Mouse (Mus musculus) c-Kit-positive CD71-negative TER-119-negative erythroid progenitor cells, embryonic 14.5 days (primary cell): ENCODE results near the gene Abi3.
"Not testable (repeated sequence)": the region's sequence is repeated elsewhere in the genome, so short reads cannot be mapped to it uniquely, and the experiment has no call there.

Experiments used
- DNase-seq: peaks from one replicate; pipeline ENCODE4 v3.0.0-alpha.2; 2013; ENCODE audit warnings: low read depth

The Abi3 gene

DNA sequence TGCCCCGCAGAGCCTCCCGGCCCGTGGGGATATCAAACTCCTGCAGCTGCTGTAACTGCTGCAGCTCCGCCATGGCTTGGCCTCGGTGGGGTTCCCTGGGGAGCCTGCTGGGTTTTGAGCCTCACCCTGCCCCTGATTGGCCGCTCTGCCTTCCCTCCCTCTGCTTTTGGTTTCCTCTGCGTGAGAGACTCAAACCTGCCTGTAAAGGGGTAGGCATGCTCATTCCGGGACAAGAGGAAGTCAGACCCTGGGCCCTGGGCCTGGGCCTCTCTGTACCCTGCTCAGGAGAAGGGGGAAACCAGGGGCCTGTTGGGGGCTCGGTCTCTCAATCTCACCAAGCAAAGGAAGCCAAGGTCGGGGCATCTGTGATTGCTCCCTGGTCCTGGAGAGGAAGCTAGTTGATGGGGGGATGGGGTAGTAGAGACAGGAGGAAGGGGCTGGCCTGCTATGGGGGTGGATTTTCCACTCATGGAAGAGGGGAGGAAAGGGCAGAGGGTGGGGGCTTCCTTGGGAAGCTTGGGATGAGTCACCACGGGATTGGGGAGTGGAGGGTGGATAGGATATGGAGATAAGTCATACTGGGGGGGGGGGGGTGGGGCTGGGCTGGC, at the start of gene Abi3:
Abi3 (minus strand) TSS at position 403 of the 608 bp plus-strand sequence.
- DNase-seq, result no peak

DNA sequence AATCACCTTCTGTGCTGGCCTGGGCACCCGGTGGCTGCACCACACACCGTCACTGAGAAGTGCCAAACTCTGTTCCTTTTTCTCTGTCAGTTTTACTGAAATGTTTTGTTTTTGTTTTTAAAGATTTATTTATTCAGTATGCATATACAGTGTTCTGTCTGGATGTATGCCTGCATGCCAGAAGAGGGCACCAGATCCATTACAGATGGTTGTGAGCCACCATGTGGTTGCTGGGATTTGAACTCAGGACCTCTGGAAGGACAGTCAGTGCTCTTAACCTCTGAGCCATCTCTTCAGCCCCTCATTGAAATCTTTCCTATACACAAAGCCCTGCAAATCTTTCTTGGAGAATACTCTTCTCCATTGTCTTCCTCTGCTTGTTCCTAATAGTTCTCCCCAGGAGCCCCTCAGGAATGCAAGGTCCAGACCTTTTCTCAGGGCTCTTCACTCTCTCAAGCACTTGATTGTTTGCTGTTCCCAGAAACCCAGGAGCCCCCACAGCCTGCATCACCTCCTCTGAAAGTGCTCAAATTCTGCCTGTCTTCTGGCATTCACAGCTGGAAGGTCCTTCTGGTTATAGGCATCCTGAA, 48.3 kb upstream of the Abi3 start:
- DNase-seq, result no peak

DNA sequence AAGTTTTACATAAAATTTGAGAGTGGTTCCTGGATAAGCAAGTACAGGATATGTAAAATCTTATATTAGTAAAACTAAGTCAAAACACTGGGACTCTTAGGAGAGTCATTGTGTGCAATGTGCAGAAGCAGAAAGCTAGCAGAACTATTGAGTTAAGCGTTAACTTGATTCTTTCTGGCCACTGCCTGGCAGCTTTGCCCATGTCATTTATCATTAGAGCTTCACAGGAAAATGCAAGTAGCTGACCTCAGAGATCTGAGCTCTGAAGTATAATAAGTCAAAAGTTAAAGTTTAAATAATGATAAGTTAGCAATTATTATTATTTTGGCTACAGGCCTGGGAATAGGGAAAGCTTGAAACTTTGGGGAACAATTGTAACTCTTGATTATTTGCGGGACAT, 37.6 kb upstream of the Abi3 start:
- not testable (repeated sequence) for DNase-seq

DNA sequence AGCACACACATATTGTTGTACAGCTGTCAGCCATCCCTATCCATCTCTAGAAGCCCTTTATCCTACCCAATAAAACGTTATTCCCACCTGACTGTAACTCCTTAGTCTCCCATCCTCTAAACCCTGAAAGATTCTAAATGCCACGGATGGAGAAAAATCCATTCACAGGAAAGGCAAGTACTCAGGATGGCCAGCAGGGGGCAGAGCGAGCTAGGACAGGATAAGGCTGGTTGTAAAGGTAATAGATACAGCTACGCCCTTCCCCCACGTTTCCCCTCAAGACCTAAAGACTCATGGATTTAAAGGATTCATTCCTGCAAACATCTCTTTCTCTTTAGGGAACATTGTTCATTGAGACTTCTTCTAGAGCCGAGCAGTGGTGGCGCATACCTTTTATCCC, 34.0 kb upstream of the Abi3 start:
- DNase-seq, result no peak

DNA sequence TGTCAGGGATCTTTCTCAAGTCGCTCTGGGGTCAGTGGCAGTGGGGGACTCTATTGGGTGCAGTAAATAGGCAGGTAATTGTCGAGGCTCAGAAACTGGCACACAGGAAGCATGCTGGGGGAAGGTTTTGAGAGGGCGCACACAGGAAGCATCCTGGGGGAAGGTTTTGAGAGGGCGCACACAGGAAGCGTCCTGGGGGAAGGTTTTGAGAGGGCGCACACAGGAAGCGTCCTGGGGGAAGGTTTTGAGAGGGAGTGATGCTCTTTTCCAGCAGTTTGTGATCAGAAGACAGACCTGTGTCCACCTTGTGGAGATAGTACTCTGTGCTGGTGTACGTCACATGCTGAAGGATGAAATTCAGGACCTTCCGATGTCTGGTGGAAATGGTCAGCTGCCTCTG, 33.5 kb upstream of the Abi3 start:
- no peak for DNase-seq

DNA sequence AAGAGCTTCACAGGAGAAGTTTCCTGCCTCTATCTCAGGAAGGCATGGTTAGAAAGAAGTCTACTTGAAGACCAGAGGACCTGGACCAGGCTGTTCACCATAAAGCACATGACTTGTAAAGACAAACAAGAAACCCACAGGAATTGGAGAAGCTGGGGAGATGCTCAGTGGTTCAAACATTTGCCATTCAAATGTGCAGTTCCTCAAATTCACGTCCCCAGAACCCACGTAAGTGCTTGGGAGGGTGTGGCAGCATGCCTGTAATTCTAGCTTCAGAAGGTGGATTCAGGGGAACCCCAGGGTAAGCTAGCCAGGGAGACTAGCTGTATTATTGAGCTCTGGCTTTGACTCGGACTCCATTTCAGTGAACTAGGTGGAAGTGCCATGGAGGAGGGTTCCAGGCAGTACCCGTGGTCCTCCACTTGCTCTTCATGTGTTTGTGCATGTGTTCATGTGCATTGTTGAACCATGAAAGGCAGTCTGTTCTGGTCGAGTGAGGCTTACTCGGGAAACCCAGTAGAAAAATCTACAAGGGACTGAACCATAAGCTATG, 27.7 kb upstream of the Abi3 start:
- no peak for DNase-seq

DNA sequence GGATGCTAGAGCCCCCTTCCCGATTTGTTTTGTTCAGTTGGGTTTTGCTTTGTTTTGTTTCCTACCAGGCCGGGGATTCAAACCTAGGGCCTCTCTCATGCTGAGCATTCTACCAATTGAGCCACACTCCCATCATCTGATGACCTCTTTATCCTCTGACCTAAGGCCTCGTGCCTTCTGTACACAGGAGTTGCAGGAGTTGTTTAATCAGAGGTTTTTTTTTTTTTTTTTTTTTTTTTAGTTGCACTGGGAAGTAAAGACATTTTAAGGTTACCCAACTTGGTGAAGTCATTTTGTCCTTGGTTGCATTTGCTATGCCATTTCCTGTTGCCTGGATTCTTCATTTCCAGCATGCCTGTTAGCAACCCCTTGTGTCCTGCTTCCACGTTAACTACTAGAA, 27.2 kb upstream of the Abi3 start:
- DNase-seq, result no peak

DNA sequence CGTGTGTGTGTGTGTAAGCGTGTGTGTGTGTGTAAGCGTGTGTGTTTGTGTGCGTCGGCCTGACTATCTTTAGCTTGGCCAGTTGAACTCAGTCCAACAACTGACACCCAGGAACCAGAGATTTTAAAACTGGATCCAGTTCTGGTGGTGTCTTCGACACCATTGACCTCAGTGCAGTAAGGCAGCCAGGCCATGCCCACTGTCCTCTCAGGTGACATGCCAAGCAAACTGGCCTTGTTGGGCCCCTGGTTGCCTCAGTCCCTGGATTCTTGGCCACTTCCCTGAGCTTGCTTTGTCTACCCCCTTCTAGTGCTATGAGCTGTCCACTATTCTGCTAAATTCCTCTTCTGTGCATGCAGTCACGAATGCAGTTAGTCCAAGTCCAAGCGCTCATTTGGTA, 19.1 kb upstream of the Abi3 start:
- no peak for DNase-seq

DNA sequence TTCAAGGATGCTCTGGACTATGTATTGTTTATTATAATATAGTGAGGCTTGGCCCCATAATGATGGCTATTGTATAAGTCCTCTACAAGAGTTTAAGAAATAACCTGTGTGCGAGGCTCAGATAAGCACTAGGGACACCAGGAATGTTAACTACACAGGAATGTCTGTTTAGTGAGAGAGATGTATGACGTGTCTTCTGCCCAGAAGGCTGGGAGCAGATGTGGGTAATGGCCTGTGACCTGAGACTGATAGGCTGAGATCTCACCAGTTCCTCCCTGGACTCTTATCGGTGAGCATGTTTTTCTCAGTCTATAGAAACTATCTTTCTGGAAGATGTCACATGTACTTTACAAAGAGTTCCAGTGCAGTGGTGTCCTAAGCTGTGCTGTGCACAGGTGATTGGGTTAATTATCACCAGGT, 17.8 kb upstream of the Abi3 start:
- DNase-seq, result no peak

DNA sequence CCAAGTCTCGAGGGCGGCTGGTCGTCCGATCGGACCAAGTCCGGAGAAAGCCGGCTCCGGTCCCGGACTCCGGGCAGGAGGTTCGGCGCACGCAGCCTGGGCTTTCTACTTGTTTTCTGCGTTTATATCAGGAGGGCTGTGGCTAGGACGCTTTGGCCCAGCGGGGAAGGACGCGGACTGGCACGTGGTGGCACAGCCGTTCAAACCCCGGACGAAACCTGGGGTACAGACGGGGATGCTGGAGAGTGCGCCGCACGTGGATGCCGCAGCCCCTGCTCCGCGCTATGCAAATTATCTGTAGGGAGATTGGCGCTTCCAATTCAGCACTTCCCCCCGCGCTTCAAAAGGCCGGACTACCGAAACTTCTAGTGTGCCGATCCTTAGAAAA, 17.2 kb upstream of the Abi3 start:
- no peak for DNase-seq

DNA sequence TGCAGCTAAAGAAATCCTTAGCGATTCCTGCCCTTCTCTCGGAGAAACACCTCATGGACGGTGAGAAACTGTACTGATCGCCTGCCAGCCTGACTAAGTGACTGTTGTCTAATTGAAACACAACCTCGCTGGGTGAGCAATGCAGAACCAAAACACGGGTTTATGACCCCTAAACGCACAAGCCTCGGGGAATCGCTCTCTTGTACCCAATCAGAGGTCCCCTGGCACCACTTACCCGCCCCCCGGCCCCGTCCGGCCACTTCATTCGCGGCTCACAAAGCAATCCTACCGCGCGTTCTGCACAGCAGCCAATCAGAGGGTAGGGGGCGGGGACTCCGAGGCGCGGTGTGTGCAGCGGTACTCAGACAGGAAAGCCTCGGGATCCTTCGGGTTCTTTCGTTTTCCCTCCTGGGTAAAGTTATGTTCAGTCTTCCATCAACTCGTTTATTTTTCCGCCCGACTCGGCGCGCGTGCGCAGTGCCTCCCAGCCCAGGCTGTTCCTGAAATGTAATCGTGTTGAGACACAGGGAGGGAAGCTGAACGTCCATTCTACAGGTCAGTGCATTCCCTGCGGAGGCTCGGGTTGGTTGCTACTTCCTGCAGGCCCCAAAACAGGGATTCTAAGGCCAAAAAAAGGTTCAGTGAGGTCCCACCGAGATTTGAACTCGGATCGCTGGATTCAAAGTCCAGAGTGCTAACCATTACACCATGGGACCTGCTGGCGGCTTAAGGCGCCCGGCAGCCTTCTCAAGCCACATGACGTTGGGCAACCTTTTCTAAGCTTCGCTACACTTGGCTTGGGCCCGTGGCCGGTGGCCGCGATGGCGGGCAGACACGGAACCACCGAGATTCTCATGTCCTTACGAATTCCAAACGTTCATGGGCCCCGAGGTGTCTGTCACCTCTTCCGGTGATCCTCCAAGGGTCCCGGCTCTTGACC, 16.5 kb upstream of the Abi3 start:
- peak; percentile 96 for DNase-seq

DNA sequence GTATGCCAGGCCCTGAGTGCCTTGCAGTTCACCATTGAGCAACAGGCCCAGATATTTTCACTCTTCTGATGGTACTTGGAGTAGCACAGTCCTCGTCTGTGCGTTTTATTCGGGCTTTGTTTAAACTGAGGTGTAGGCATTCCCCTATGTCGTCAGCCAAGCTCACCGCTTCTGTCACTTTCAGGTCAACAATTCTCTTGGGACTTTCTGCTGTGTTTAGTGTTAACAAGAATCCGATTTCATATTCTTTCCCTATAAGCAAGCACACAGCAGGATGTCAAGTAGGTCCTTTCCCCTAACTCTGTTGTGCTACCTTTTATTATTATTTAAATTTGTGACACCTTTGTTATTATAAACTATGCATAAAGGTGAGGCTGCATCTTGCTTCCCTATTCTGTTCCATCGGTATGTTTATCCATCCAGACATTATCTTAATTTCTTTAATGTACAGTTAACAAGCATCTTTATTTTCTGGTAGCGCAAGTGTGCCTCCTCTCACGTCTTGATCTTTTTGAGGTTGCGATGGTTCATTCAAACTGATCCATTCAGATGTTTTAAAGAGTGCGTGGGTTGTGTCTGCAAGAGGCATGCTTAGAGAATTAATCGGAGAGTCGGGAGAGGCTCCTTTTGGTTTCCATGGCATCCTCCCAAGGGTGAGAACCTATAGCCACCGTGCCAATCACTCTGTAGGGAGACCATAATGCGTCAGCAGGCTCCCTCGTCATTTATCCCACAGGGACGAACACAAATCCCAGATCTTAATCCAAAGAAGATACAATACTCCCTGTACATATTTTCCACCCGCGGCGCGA, 15.6 kb upstream of the Abi3 start:
- no peak for DNase-seq

DNA sequence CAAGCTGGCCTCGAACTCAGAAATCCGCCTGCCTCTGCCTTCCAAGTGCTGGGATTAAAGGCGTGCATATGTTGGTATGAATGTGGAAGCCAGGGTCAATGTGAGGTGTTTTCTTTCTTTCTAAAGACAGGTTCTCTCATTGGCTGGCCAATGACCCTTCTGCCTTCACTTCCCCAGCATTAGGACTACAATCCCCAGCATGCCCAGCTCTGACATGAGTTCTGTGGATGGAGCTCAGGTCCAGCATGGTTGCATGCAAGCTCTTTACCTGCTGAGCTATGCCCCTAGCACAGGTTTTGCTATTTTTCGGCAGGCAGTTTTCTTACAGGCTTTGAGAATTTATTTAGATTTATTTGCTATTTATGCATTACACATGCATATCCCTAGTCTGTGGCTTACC, 15.0 kb upstream of the Abi3 start:
- no peak for DNase-seq

DNA sequence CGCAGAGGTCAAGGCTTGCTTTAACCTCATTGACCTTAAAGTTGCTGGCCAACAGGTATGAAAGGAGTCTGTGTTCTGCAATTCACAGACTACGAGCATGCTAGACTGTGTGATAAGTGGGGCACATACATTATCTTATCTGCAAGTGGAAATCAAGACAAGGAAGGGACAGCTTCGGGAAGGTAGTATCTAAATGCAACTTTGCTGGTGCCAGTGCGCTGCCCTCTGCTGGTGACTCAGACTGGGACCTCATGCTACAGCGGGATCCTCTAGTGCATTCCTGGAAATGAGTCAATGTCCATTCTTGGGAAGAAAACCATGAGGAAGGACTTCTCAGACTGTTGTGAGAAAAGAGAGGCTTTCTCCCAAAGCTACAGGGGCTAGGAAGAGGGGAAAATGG, 11.4 kb upstream of the Abi3 start:
- no peak for DNase-seq

DNA sequence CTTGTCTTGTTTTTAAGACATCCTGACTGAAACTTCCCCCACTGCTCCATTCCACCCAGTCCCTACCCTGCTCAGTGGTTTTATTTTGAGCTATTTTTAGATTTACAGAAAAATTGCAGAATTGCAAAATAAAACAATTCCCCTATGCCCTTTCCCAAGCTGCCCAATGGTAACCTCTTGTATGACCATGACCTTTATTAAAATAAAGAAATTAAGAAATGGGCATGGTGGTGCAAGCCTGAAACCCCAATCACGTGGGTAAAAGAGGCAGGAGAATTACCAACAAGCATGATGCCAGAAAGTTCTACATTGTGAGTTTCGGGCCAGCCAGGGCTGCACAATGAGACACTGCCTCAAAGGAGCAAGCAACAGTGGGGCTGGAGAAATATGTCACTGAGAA, 8.6 kb upstream of the Abi3 start:
- no peak for DNase-seq

DNA sequence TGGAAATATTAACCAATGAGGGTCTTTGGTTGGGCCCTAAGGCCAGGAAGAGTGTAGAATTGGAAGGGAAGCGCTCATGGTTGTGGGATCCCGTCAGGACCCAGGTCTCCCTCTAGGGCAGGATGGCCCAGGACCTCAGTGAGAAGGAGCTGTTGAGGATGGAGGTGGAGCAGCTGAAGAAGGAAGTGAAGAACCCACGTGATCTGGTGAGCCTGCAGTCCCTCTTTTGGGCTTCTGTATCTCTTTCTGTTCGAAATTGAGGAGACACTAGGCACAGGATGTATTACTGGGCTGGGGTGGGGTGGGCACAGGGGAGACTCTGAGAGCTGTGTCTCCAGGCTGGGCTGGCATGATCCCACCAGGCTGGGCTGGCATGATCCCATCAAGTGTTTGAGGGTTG, 2.7 kb upstream of the Abi3 start:
- DNase-seq, result no peak

DNA sequence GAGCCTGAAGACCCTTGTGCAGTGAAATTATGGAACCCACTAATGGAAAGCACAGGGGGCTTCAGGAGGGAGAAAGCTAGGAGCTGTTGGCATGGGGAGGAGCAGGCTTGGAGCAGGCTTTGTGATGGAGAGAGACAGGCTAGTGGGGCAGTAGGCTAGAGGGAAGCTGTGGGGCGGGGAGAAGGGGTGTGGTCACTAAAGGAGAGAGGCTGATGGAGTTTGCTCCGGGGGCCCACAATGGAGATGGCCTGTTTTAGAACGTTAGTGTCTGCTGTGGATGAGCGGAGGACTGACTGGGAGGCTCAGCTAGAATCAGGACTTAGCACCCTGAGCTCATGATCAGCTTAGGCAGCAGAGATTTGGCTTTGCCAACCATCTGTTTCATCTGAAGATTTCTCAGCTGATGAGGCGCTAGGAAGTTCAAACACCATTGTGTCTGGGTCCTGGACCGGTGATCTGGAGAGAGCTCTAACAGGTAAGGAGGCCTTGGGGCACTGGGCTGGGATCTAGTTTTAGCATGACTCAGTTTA, 1.2 kb upstream of the Abi3 start:
- DNase-seq, result no peak

DNA sequence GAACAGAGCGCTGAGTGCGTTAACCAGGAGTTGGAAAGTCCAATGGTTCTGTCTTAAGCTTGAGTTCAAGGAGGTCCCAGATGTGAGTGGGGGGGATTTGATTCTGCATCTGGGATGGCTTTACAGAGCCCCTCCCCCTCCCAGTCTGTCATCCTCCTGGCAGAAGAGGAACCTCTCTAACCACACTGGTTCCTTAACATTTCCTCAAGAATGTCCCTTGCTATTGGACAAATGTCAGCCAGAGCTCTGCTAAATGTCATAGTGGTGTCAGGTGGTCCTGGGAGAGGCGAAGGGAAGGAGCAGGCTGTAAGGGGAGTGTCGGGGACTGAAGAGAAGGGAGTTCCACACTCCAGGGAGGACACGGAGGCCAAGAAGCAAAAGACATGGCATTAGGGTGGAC, 677 bp upstream of the Abi3 start:
- DNase-seq, result no peak

DNA sequence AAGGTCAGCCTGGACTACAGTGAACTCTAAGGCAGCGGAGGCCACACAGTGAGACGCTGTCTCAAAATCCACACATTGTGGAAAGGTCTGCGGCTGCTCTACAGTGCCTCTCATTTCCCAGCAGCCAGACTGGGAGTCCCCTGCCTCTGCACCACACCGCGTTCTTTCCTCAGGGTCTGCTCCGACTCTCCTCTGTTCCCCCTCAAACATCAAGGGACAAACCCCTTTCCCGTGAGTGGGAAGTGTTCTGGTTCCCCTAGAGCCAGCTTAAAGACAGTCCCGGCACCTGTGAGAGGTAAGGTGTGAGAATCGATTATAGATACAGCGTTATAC, 812 bp downstream of the Abi3 start:
- no peak for DNase-seq

DNA sequence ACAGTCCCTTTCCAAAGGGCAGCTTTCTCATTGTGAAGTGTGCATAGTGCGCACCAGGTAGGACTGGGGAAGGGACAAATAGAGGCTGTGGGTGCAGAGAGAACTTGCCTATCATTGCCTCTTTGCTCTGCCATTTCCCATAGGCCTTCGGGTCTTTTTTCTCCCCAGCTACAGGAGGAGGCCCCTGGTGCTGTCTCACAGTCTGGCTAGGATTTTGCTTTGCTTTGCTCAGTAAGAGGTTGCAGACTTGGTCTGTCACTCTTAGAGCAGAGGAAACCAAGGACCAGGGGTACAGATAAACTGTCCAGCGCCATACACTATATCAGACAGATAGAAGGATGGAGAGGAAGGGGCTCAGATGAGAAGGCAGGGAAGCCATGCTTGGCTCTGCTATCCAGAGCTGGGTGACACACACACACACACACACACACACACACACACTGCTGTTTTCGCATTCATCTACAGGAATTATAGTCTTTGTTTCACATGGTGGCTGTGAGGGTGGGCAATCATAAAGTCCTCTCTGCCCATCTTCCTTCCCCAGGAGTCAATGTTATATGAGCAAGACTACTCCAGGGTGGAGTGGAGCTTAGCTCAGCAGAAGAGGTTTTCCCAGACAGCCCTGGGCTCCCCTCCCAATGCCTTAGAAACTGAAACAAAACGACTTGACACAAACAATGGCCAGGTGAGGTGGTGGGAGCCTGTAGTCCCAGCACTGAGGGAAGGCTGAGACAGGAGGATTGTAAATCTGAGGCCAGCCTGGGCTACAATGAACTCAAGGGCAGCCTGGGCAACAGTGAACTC, 1.4 kb downstream of the Abi3 start:
- no peak for DNase-seq
